Mouse (Mus musculus) C2C12 (cell line): ENCODE measurements around the gene Cyp1a1. TPM values are rescaled to one million over a fixed set of nuclear protein-coding genes. Genes with fewer than 3 reads are reported as not detected.

Experiments
- H3K27me3 ChIP-seq: one replicate; pipeline ENCODE4 v1.6.1; 2011; ENCODE audit not compliant: control insufficient read depth, insufficient read depth, insufficient read length
- H3K36me3 ChIP-seq: one replicate; pipeline ENCODE4 v1.6.1; 2011; ENCODE audit not compliant: control insufficient read depth, insufficient read depth
- H3K4me3 ChIP-seq: one replicate; pipeline ENCODE4 v1.5.1; 2011; ENCODE audit warnings: mild to moderate bottlenecking, control low read depth; ENCODE audit not compliant: poor library complexity, insufficient read depth, severe bottlenecking
- H3K79me2 ChIP-seq: one replicate; pipeline ENCODE4 v1.6.1; 2011; ENCODE audit not compliant: control insufficient read depth, insufficient read depth
- H3K79me3 ChIP-seq: one replicate; pipeline ENCODE4 v1.6.1; 2011; ENCODE audit warnings: low read depth, control low read depth
- H3ac ChIP-seq: one replicate; pipeline ENCODE3; 2011; ENCODE audit warnings: low read depth; ENCODE audit not compliant: control insufficient read depth, insufficient read length
- CEBPB ChIP-seq: IDR thresholded peaks from one replicate; pipeline ENCODE4 v1.6.1; 2011; ENCODE audit warnings: low read depth, mild to moderate bottlenecking, control low read depth, moderate library complexity
- CTCF ChIP-seq: IDR thresholded peaks from one replicate; pipeline ENCODE4 v1.5.1; 2011; ENCODE audit not compliant: control insufficient read depth, insufficient read depth, insufficient read length
- FOSL1 ChIP-seq: IDR thresholded peaks from one replicate; pipeline ENCODE4 v1.8.0; 2011; ENCODE audit warnings: mild to moderate bottlenecking, low read length; ENCODE audit not compliant: poor library complexity, insufficient read depth, severe bottlenecking
- MAX ChIP-seq: IDR thresholded peaks from one replicate; pipeline ENCODE4 v1.6.1; 2011; ENCODE audit warnings: mild to moderate bottlenecking, control low read depth
- MYOD1 ChIP-seq: IDR thresholded peaks from one replicate; pipeline ENCODE4 v1.6.1; 2011; ENCODE audit warnings: low read depth; ENCODE audit not compliant: control insufficient read depth, insufficient read length
- MYOG ChIP-seq: IDR thresholded peaks from one replicate; pipeline ENCODE4 v1.6.1; 2011; ENCODE audit not compliant: control insufficient read depth, insufficient read length; ENCODE audit errors: extremely low read depth
- USF1 ChIP-seq: IDR thresholded peaks from one replicate; pipeline ENCODE4 v1.6.1; 2011; ENCODE audit warnings: low read depth, mild to moderate bottlenecking, control low read depth, moderate library complexity
- polyA plus RNA-seq: library from polyadenylated mRNA; unstranded; fragments of >200 nt; fragmentation: generic; extraction: Trizol; gene quantifications from one replicate; pipeline ENCODE4 v1.2.1, GENCODE M21; 2012; ENCODE audit warnings: missing spikeins

Cyp1a1 gene
- polyA plus RNA-seq, 1 experiment: 0.14 TPM

DNA sequence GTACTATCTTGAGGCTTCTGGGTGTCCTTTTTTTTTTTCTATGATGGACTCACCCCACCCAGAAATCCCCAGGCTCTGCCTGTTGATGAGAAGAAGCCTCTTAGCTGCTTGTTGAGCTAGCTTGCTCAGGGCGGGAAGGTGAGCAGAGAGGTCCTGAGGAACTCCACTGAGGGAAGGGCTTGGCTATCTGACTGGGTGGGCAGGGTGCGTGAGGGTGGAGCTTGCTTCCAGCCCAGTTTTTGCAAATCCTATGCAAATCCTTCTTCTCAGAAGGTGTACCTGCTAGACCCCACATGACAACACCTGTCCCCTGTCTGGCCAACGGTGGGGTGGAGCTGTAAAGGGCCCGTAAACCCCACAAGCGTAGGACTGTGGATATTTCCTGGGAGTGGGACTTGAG, 34.4 kb upstream of the Cyp1a1 start, which contains the start of gene Csk:
Csk (minus strand) TSS at position 349 of the 400 bp plus-strand sequence.
- TF ChIP-seq CTCF (no peak), FOSL1 (no peak), CEBPB (no peak), USF1 (no peak), MYOD1 (no peak), MYOG (no peak), MAX (no peak)
- H3K79me2 ChIP-seq: no peaks in the 10 kb centered on the region
- H3K4me3 ChIP-seq: no peak within 1 kb of the TSS
- H3ac ChIP-seq: no peak within 1 kb of the TSS
- no peaks in the 10 kb centered on the region for H3K36me3 ChIP-seq
- no peaks in the 10 kb centered on the region for H3K27me3 ChIP-seq
- no peaks in the 10 kb centered on the region for H3K79me3 ChIP-seq

DNA sequence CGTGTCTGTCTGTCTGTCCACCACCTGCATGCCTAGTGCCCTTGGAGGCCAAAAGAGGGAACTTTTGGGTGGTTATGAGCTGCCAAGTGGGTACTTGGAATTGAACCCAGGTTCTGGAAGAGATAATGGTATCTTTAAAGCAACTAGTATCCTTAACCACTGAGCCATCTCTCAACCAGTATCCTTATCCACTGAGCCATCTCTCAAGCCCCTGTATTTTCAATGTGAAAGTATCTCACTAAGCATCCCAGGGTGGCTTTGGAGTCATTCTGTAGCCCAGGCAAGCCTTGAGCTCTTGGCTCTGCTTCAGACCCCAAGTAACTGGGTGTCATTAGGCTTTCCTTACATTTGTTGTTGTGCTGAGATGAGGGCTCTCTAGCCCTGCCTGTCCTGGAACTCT, 32.8 kb upstream of the Cyp1a1 start:
- TF ChIP-seq MYOG: no peak
- no peak for TF ChIP-seq MAX
- no peak for TF ChIP-seq CTCF
- TF ChIP-seq USF1: no peak
- TF ChIP-seq CEBPB: no peak
- TF ChIP-seq MYOD1: no peak
- no peak for TF ChIP-seq FOSL1
- no peaks in the 10 kb centered on the region for H3K36me3 ChIP-seq
- no peaks in the 10 kb centered on the region for H3K79me3 ChIP-seq
- no peak overlapping the region for H3K4me3 ChIP-seq
- no peak overlapping the region for H3ac ChIP-seq
- H3K79me2 ChIP-seq: no peaks in the 10 kb centered on the region
- H3K27me3 ChIP-seq: no peaks in the 10 kb centered on the region

- Histone ChIP-seq H3K79me2 (no peaks in the 10 kb centered on the region), H3K4me3 (no peak overlapping the region), H3K27me3 (no peaks in the 10 kb centered on the region), H3K79me3 (no peaks in the 10 kb centered on the region), H3ac (peak overlapping the region; percentile 10), H3K36me3 (no peaks in the 10 kb centered on the region)
- peak; percentile 96 for TF ChIP-seq USF1
- no peak for TF ChIP-seq MYOG
Observed at GRCm38 (mm10) chr9:57655749-57656148, 32.0 kb upstream of the Cyp1a1 start.

DNA sequence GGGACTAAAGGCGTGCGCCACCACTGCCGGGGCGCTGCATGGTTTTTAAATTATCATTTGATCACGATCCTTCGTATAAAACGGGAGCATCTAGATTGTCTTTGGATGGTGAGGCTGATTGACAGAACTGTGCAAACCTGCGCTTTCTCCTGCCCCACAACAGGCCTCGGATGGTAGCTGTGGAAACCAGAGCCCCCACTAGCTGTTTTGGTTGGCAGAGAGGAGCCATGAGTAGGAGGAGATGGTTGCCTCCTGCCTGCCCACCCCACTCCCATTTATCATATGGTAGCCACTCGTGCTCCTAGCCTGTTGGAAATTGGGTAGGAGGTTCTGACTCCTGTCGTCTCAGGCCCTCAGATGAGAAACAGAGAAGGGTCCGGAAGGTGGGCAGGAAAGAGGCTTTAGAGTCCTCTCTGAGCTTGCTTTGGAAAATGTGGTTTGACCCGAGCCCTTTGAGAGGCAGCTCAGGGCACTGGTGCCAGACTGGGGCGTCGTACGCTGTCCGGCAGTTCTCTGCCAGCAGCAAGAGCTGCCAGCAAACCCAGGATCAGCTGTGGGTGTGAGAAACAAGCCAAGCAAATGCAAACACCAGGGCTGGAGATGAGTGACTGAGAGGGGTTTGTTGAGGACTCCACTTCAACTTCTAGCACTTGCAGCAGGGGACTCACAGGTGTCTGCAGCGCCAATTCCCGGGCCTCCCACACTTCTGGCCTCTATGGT, 30.9 kb upstream of the Cyp1a1 start:
- TF ChIP-seq MYOD1 (no peak), CEBPB (no peak), FOSL1 (no peak), MAX (no peak), CTCF (no peak), MYOG (no peak), USF1 (no peak)
- H3K27me3 ChIP-seq: no peaks in the 10 kb centered on the region
- no peak overlapping the region for H3ac ChIP-seq
- H3K4me3 ChIP-seq: no peak overlapping the region
- H3K36me3 ChIP-seq: no peaks in the 10 kb centered on the region
- no peaks in the 10 kb centered on the region for H3K79me2 ChIP-seq
- no peaks in the 10 kb centered on the region for H3K79me3 ChIP-seq

GRCm38 (mm10) chr9:57657843-57658242, 29.9 kb upstream of the Cyp1a1 start:
- no peaks in the 10 kb centered on the region for H3K36me3 ChIP-seq
- no peak overlapping the region for H3K4me3 ChIP-seq
- no peaks in the 10 kb centered on the region for H3K79me3 ChIP-seq
- no peak overlapping the region for H3ac ChIP-seq
- H3K79me2 ChIP-seq: no peaks in the 10 kb centered on the region
- no peaks in the 10 kb centered on the region for H3K27me3 ChIP-seq
- TF ChIP-seq CEBPB: no peak
- TF ChIP-seq USF1: no peak
- TF ChIP-seq CTCF: no peak
- TF ChIP-seq FOSL1: no peak
- TF ChIP-seq MYOG: no peak
- no peak for TF ChIP-seq MYOD1
- TF ChIP-seq MAX: no peak

DNA sequence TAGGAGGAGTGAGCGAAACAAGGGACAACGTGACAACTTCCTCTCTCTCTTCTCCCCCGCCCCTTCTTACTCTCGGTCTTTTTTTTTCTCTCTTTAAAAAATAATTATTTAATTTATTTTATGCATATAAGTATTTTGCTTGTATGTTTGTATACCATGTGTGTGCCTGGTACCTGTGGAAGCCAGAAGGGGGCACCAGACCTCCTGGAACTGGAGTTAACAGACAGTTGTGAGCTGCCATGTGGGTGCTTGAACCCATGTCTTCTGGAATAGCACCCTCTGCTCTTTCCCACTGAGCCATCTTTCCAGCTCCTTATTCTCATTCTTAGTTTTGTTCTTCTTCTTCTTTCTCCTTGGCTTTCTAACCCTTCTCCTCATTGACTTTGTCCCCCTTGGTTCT, 28.8 kb upstream of the Cyp1a1 start:
- H3K79me2 ChIP-seq: no peaks in the 10 kb centered on the region
- H3K79me3 ChIP-seq: no peaks in the 10 kb centered on the region
- H3ac ChIP-seq: no peak overlapping the region
- TF ChIP-seq CTCF: no peak
- TF ChIP-seq MYOG: no peak
- no peak for TF ChIP-seq CEBPB
- TF ChIP-seq MAX: no peak
- no peak for TF ChIP-seq FOSL1
- TF ChIP-seq USF1: no peak
- TF ChIP-seq MYOD1: no peak
- H3K36me3 ChIP-seq: no peaks in the 10 kb centered on the region
- no peak overlapping the region for H3K4me3 ChIP-seq
- no peaks in the 10 kb centered on the region for H3K27me3 ChIP-seq
